Mouse (Mus musculus): ENCODE measurements around the gene 1810062G17Rik.

GRCm38 (mm10) chr3:36462348-36462747, 13.4 kb upstream of the 1810062G17Rik start:
- no peak for TF ChIP-seq POLR2A (IDR thresholded peaks at IDR 0.05; ENCODE audit: low read depth, low read length)
- no peak for TF ChIP-seq CTCF (IDR thresholded peaks at IDR 0.05; ENCODE audit: extremely low read depth, insufficient read length, insufficient replicate concordance, low read depth, low read length)

Data from small intestine, adult 2 months (tissue).